Mouse (Mus musculus): ENCODE data around the gene Gm11639.
"Not testable (repeated sequence)": the region's sequence is repeated elsewhere in the genome, so short reads cannot be mapped to it uniquely, and the experiment has no call there.

Gene Gm11639

DNA sequence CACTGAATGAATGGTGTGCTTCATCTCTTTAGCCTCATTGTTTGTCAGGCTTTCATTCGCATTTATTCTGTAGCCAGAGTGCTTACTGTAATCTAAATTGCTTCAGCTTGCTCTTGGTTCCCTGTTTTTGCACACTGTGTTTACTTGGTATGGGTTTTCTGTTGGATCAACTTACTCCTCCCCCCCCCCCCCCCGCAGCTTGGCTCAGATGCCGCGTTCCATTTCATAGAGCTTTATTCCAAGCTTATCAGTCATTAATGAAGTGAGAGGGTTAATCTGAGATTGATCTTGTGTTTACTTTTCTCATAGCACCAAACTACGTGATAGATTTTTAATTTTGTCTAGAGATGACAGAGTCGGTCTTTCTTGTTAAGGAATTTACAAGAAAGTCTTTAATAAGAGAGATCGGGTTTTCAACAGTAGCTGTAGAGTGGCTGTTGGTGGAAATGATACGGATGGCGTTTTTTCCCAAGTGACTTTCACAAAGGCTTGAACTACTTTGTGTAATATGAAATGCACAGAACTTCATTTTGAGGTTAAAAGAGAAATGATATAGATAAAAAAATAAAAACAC, 59.6 kb downstream of the Gm11639 start:
- DNase-seq, result no peak

GRCm38 (mm10) chr11:104765762-104766161, 80.3 kb downstream of the Gm11639 start:
- DNase-seq, result no peak

DNA sequence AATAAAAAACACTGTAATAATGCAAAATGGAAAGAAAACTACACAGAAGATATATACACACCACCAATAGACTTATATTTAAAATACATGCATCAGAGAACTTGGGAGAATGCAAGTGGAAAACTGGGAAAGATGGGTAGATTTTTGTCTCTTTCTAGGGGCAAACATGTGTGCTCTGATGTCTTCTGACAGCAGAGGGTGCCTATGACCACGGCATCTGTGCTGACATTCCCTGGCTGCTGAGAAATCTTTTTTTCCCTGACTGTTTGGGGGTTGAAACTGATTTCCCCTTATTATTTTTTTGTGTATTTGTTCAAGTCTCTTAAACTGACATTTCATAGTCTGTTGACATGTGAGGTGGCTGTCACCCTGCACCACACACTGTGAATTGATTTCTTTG, 81.6 kb downstream of the Gm11639 start:
- no peak for DNase-seq

- DNase-seq, result peak; percentile 36 to 40
These were observed 82.6 kb downstream of the Gm11639 start for GRCm38 (mm10) chr11:104768072-104768471.

GRCm38 (mm10) chr11:104778796-104779195, 93.3 kb downstream of the Gm11639 start:
- DNase-seq, result no peak

DNA sequence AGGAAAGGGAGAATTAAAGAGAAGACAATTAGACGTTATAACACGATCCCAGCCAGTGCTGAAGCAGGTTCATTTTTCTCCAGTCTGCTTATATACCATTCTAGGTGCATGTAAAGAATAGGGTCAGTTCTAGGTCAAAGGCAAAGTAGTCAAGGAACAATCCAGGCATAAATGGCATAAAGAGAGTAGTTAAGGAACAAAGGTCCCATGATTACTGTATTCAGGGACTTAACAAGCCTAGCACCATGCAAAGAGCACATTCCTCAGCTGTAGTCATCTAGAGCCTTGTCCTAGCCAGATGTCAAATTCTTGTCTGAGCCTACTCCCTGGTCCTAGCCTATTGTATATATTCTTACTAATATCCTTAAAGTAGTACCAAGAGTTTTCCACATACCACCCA, 259.2 kb downstream of the Gm11639 start:
- no peak for DNase-seq

GRCm38 (mm10) chr11:104952349-104952748, 266.8 kb downstream of the Gm11639 start:
- DNase-seq, result no peak

- DNase-seq, result no peak
These were observed 282.4 kb downstream of the Gm11639 start for GRCm38 (mm10) chr11:104967862-104968261.

GRCm38 (mm10) chr11:104968388-104968787, 282.9 kb downstream of the Gm11639 start:
- DNase-seq, result no peak

- DNase-seq, result peak in 1 of 2 experiments; percentile 1
These were observed 285.8 kb downstream of the Gm11639 start for GRCm38 (mm10) chr11:104971322-104971721.

DNA sequence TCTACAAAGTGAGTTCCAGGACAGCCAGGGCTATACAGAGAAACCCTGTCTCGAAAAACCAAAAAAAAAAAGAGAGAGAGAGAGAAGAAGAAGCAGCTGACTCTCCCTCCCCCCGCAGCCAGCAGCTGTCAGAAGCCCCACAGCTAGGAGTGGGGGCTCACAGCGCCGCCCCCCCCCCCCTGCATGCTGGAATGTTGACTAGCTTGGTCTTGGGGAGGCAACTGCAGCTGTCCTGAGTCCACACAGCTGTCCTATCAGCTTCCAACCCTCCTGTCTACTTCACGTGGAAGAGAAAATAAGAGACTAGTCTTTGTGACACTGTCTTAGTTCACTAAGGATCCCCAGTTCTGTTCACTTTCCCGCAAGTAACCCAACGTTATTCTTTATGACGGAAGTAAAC, 287.0 kb downstream of the Gm11639 start:
- DNase-seq, result no peak

- DNase-seq, result no peak
These were observed 292.5 kb downstream of the Gm11639 start for GRCm38 (mm10) chr11:104977976-104978375.

DNA sequence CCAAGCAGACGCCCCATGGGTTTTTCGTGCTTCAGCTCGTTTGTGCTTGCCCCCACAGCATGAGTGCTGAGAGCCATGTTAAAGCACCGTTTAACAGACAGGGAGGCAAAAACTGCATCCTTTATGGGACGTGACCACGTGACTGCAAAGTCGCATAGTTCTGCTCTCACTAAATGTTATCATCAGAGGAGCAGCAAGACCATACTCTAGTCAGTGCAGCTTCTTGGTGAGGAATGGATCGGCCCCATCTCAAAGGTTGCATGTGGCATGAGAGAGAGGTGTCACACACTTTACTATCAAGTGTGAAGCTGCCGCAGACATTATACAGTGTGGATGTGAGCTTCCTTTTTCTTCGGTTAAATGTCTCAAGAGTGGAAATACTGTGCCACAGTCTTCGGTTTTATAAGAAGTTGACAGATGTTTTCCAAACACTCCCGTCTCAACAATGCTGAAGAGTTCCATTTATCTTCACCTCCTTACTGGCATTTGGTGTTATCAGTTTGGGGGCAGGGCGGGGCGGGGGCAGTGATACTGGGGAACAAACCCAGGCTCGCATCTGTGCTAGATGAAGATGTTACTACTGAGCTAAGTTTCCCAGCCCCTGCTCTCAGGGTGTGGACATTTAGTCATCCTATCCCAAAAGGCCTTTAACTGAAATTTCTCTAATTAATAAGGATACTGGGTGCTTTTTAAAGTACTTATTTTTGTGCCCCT, 296.0 kb downstream of the Gm11639 start:
- no peak for DNase-seq

DNA sequence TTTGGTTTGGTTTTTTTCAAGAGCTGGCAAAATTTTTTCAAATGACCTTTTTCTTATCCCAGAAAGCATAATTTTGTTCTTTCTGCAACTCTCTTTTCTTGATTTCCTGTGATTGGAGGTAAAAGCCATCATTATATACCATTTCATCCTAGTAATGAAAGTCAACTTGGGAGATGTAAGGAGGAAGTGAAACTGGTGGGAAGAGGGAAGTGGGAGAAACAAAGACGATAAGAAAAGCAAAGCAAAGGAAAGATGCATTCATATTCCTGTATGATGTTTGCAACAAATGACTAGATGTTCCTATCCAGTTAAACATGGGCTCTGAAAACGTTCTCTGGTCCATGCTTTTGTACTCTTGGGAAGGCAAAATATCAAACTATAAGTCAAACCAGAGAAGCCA, 323.7 kb downstream of the Gm11639 start:
- DNase-seq, result no peak

DNA sequence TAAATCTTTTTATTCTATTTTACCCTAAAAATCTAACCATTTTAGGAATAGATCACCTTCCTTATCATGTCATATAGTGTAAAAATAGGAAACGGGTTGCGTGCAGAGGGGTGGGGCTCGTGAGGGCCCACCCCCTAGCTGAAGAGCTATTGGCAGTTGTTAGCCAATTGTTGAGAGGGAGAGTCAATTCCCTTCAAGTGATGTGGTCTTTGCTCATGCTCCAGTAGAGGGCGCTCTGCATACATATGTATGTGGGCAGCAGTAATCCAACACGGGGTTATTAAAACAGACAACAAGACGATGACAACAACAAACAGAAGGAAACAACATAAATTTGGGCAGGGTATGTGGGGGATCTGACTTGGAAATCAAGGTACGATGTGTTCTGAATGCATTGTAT, 335.6 kb downstream of the Gm11639 start:
- peak; percentile 3 to 6 for DNase-seq

GRCm38 (mm10) chr11:105028744-105029348, 343.3 kb downstream of the Gm11639 start:
- DNase-seq, result no peak

- no peak for DNase-seq
These were observed 344.0 kb downstream of the Gm11639 start for GRCm38 (mm10) chr11:105029525-105029924.

DNA sequence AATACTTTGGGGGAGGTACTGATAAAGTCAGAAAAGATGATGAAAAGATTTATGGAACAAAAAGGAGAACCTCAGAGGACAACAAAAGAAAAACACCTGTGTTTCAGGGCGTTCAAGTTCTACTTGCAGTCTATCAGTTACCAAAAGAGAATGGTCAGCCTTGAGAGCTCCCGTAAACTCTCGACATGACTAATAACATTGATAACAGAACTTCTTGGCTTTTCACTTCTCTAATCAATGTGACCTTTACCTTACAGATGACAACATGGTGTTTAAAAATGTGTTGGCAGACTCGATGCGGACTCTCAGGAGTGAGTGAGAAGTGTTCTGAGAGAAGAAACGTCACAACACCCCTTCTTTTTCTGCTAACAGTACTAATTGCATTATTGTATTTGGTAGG, 344.7 kb downstream of the Gm11639 start:
- DNase-seq, result no peak

- no peak for DNase-seq
These were observed 345.6 kb downstream of the Gm11639 start for GRCm38 (mm10) chr11:105031103-105031502.

DNA sequence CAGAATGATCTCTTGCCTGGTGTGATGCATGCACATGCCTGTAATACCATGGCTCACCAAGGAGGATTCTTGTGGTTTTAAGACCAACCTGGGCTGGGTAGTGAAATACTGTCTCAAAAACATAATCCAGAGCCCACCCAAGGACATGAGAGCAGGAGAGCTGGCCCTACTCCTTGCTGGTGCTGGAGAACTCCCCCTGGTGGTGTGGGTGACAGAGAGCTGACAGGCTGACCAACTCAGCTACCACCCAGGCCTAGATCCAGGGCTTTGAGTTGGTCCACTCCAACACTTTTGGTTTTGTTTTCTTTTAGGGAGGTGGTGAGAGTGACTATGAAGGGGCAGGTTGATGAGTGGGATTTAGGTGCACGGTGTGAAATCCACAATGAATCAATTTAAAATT, 349.6 kb downstream of the Gm11639 start:
- DNase-seq, result no peak

GRCm38 (mm10) chr11:105063292-105063691, 377.8 kb downstream of the Gm11639 start, which contains the start of gene Efcab3:
Gene Efcab3, plus strand, starts transcription at chr11:105063592.
- no peak for DNase-seq

DNA sequence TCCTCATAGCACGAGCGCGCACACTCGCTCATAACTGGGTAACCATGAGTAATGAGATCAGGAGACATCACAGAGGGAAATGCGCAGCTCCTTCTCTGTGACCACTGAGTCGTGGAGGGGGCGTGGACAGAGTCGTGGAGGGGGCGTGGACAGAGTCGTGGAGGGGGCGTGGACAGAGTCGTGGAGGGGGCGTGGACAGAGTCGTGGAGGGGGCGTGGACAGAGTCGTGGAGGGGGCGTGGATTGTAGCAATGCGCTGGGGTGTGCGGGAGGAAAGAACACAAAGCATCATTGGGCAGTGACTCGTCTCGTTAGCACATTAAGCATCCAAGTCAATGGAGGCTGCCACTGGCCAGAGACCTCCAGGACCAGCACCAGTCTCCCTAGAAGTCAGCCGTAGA, 426.9 kb downstream of the Gm11639 start:
- not testable (repeated sequence) for DNase-seq

GRCm38 (mm10) chr11:105117814-105118213, 432.3 kb downstream of the Gm11639 start:
- DNase-seq, result no peak

DNA sequence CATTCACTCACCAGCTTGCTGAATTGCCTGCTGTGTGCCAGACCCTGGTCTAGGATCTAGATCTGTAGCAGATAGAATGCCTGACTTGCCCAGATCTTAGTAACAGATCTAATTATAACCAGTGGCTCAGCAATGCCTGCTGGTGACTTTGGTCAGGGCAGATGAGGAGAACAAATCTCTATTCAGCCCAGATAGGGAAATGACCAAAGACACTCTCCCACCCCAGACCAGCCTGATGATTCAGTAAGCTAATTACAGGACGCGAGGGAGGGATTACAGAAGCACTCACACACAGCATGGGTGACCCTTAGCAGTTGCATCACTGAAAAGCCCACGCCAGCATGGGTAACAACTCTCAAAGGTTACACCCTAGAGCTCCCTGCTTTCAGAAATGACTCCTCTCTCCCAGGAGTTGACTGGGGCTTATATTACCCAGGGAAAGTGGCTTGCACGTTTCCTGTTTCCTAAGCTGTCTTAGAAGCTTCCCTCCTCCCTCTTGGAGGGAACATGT, 435.1 kb downstream of the Gm11639 start:
- no peak for DNase-seq
